Mouse (Mus musculus): ENCODE measurements at regions not wholly inside any gene's neighbourhood (a gene's known extent, or its start where the extent isn't known, plus 50 kb on each side); places are given as distances from the start of the nearest gene placed in this dataset.

DNA sequence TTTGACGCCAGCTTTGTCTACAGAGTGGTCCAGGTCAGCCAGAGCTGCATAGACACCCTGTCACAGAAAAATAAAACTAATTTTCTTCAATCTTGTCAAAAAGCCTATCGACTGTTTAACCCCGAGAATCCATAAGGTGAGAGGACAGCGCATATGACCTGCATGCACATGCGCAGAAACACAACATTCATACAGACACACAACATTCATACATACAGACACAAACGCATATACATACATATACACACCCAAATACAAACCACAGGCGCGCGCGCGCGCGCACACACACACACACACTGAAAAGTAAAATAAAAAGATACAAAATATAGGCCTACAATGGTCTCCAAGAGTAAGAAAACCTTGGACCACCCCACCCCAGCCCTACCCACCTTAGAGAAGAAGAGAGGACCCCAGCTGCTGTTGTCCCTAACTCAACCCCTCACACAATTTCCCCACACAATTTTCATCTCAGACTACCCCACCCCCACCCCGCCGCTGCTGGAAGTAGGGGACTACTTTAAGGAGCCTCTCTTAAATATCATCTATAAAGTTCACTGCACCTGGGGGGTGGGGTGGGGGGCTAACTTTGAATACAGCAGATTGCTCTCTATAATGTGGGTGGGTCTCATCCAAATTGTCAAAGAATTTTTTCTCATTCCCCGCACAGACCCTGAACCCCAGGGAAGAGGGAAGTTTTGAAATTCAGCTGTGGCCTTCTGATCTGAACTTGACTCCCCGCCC, 52.2 kb upstream of the Chd2 start:
- TF ChIP-seq CTCF (IDR thresholded peaks at IDR 0.05; ENCODE audit: extremely low read depth, insufficient read length, insufficient replicate concordance, low read depth, low read length): no peak
- no peak for TF ChIP-seq POLR2A (IDR thresholded peaks at IDR 0.05; ENCODE audit: low read depth, low read length)

All from small intestine, adult 2 months (tissue).